ENCODE assay signal across 9 mouse cellular contexts in genomic region chr11:117935616-117936015, GRCm38 (mm10). TPM values are rescaled to one million over a fixed set of nuclear protein-coding genes. Genes with fewer than 3 reads are reported as not detected.
DNase-seq lines count a peak whose midpoint lies in the region; ATAC-seq and TF ChIP-seq lines count a peak whose summit lies in the region.
"Had no signal": no experiment of that assay in that cellular context is flagged by ENCODE, and none has a peak within 500 bp of the region (broad histone marks: within the 10 kb centered on the region; RNA-seq: fewer than 3 reads in every experiment).

No protein-coding gene starts in this region.

- H3K4me2 ChIP-seq in hindbrain, postnatal 0 days (ENCODE audit: low read depth, low read length) = no peak overlapping the region

- TF ChIP-seq POLR2A in heart, adult 2 months (IDR thresholded peaks at IDR 0.05; ENCODE audit: insufficient read depth, low read depth, low read length) = no peak
- TF ChIP-seq POLR2A in small intestine, adult 2 months (IDR thresholded peaks at IDR 0.05; ENCODE audit: low read depth, low read length) = no peak

- no peak overlapping the region for H3K4me3 ChIP-seq in hindbrain, embryonic 10.5 days
- H3K4me3 ChIP-seq in hindbrain, postnatal 0 days (ENCODE audit: low read length) = no peak overlapping the region
- no peak overlapping the region for H3K4me3 ChIP-seq in heart, adult 2 months
- H3K4me3 ChIP-seq in small intestine, adult 2 months (ENCODE audit: low read depth, low read length) = no peak overlapping the region
- no peak overlapping the region for H3K4me3 ChIP-seq in layer of hippocampus, adult 2 months
- H3K4me3 ChIP-seq: erythroblast, embryonic 14.5 days had no signal

- no peaks in the 10 kb centered on the region for H3K9me3 ChIP-seq in hindbrain, embryonic 10.5 days
- H3K9me3 ChIP-seq in hindbrain, postnatal 0 days (ENCODE audit: low read length) = no peaks in the 10 kb centered on the region

- H3K36me3 ChIP-seq in hindbrain, embryonic 10.5 days = no peaks in the 10 kb centered on the region
- H3K36me3 ChIP-seq in hindbrain, postnatal 0 days (ENCODE audit: insufficient read depth, low read length) = no peaks in the 10 kb centered on the region
- H3K36me3 ChIP-seq in heart, adult 2 months (ENCODE audit: control insufficient read depth, insufficient read depth, low read length) = no peaks in the 10 kb centered on the region
- no peaks in the 10 kb centered on the region for H3K36me3 ChIP-seq in small intestine, adult 2 months (ENCODE audit: control insufficient read depth, insufficient read depth, low read length)

- ATAC-seq in hindbrain, postnatal 0 days = no peak

- 0 out of 2 replicates have a peak, but pooled peaks have one; percentile 52 for TF ChIP-seq EP300 in heart, adult 2 months (IDR thresholded peaks at IDR 0.05; ENCODE audit: insufficient read depth, low read depth, low read length)

- peak overlapping the region; percentile 62; the same call in 1 of the 2 replicates for H3K27ac ChIP-seq in hindbrain, embryonic 10.5 days
- no peak overlapping the region for H3K27ac ChIP-seq in hindbrain, postnatal 0 days
- H3K27ac ChIP-seq in heart, adult 2 months = peak overlapping the region; percentile 39
- peak overlapping the region; percentile 66 for H3K27ac ChIP-seq in small intestine, adult 2 months (ENCODE audit: insufficient read depth, low read depth, low read length)
- no peak overlapping the region for H3K27ac ChIP-seq in layer of hippocampus, adult 2 months

- H3K4me1 ChIP-seq in hindbrain, embryonic 10.5 days (replicated peaks) = peaks cover 94% of the 10 kb centered on the region
- H3K4me1 ChIP-seq in hindbrain, postnatal 0 days (ENCODE audit: insufficient read depth, low read length) = peaks cover 25% of the 10 kb centered on the region
- H3K4me1 ChIP-seq in heart, adult 2 months (ENCODE audit: control insufficient read depth, insufficient read depth, low read length) = peaks cover 31% of the 10 kb centered on the region
- peaks cover 47% of the 10 kb centered on the region for H3K4me1 ChIP-seq in small intestine, adult 2 months (ENCODE audit: control insufficient read depth, insufficient read depth, insufficient read length, low read length)

- peaks cover 64% of the 10 kb centered on the region for H3K27me3 ChIP-seq in hindbrain, embryonic 10.5 days (ENCODE audit: insufficient read depth, poor library complexity, severe bottlenecking)
- H3K27me3 ChIP-seq in hindbrain, postnatal 0 days (ENCODE audit: insufficient read depth, low read length) = no peaks in the 10 kb centered on the region
- no peaks in the 10 kb centered on the region for H3K27me3 ChIP-seq in heart, adult 2 months (ENCODE audit: control insufficient read depth, insufficient read depth, low read length)
- 0 out of 2 replicates have a peak, but pooled peaks cover 2% of the 10 kb centered on the region for H3K27me3 ChIP-seq in small intestine, adult 2 months (ENCODE audit: control insufficient read depth, insufficient read depth, low read length)

- H3K9ac ChIP-seq in hindbrain, postnatal 0 days (replicated peaks; ENCODE audit: low read length) = no peak overlapping the region
- peak overlapping the region; percentile 13 for H3K9ac ChIP-seq in heart, adult 2 months (ENCODE audit: low read depth, low read length)

- 65% methylated on average over 9 of the region's 9 CpGs for WGBS in hindbrain, embryonic 10.5 days
- 49% methylated on average over 9 of the region's 9 CpGs for WGBS in hindbrain, postnatal 0 days
- 39% methylated on average over 9 of the region's 9 CpGs for WGBS in heart, adult 2 months
- 41% methylated on average over 9 of the region's 9 CpGs for WGBS in small intestine, adult 2 months

- intact Hi-C loops in heart, adult 2 months (cut with DNase I) = loop anchor here (1.0 kb wide), 1 partner anchor 35 kb away; the partner anchor contains the start of gene Socs3

- no peak for TF ChIP-seq CTCF in hindbrain, postnatal 0 days (IDR thresholded peaks at IDR 0.05; ENCODE audit: low read depth)
- TF ChIP-seq CTCF in heart, adult 2 months (IDR thresholded peaks at IDR 0.05) = no peak
- TF ChIP-seq CTCF in small intestine, adult 2 months (IDR thresholded peaks at IDR 0.05; ENCODE audit: extremely low read depth, insufficient read length, insufficient replicate concordance, low read depth, low read length) = no peak
- TF ChIP-seq CTCF in layer of hippocampus, adult 2 months (conservative IDR thresholded peaks at IDR 0.05) = no peak

- H3K79me2 ChIP-seq in heart, adult 2 months (replicated peaks; ENCODE audit: control insufficient read depth, insufficient read depth, low read length) = no peaks in the 10 kb centered on the region

- DNase-seq in hindbrain, embryonic 10.5 days (ENCODE audit: low spot score) = no peak
- no peak for DNase-seq in hindbrain, postnatal 0 days (ENCODE audit: low spot score)
- peak; percentile 78 to 84 for DNase-seq in heart, adult 2 months
- peak; percentile 74 for DNase-seq in kidney, postnatal 14 days
- no peak for DNase-seq in layer of hippocampus, adult 2 months (ENCODE audit: low spot score in 2 of 2)
- no peak for DNase-seq in embryo, embryonic 11 days
- no peak for DNase-seq in retina, postnatal 1 day

RNA-seq across cellular contexts. Expression of gene Socs3, which starts 34.2 kb away (rescaled TPM):
- 12.5 and 14.2 TPM in 2 replicates for polyA plus RNA-seq in hindbrain, embryonic 10.5 days (2016; fragmentation: Nextera tagmentation; extraction: Ambion mirVana)
- total RNA-seq in hindbrain, postnatal 0 days (2014; rRNA removed) = 12.3 and 12.4 TPM in 2 replicates
- polyA plus RNA-seq in hindbrain, postnatal 0 days (2015; fragmentation: Nextera tagmentation; extraction: Ambion mirVana) = 6.0 and 7.0 TPM in 2 replicates
- total RNA-seq in heart, adult 2 months (2021) = 1 to 10 TPM; 2.8 to 4.5 TPM
- 3.7 and 4.4 TPM in 2 replicates for polyA plus RNA-seq in heart, adult 2 months (2012; rRNA removed)
- polyA plus RNA-seq in small intestine, adult 2 months (2012; rRNA removed) = 27.2 and 47.2 TPM in 2 replicates
- total RNA-seq in layer of hippocampus, adult 2 months (2021) = 1 to 10 TPM in 1 of 2 experiments, under 1 TPM in 1; 0.92 to 1.3 TPM

RNA-seq across cellular contexts. Expression of gene Pgs1, which starts 50.5 kb away (rescaled TPM):
- 46.2 and 51.9 TPM in 2 replicates for polyA plus RNA-seq in hindbrain, embryonic 10.5 days (2016; fragmentation: Nextera tagmentation; extraction: Ambion mirVana)
- 72.7 and 85.0 TPM in 2 replicates for total RNA-seq in hindbrain, postnatal 0 days (2014; rRNA removed)
- 57.2 and 58.3 TPM in 2 replicates for polyA plus RNA-seq in hindbrain, postnatal 0 days (2015; fragmentation: Nextera tagmentation; extraction: Ambion mirVana)
- total RNA-seq in heart, adult 2 months (2021) = 10 to 100 TPM; 17.9 to 18.1 TPM
- 21.8 and 26.5 TPM in 2 replicates for polyA plus RNA-seq in heart, adult 2 months (2012; rRNA removed)
- 19.8 and 35.0 TPM in 2 replicates for polyA plus RNA-seq in small intestine, adult 2 months (2012; rRNA removed)
- total RNA-seq in layer of hippocampus, adult 2 months (2021) = 10 to 100 TPM; 76.2 to 81.3 TPM

Comparison
In these comparisons a context has a peak if more than half of its experiments do, and no peak if none do; other contexts are left out.
1. H3K27ac ChIP-seq: peak in hindbrain, embryonic 10.5 days (single experiment), heart, adult 2 months (single experiment) and small intestine, adult 2 months (single experiment); none in hindbrain, postnatal 0 days (single experiment) and layer of hippocampus, adult 2 months (single experiment).
2. DNase-seq: peak in heart, adult 2 months (2 of 2) and kidney, postnatal 14 days (single experiment); none in hindbrain, embryonic 10.5 days (single experiment), hindbrain, postnatal 0 days (single experiment), layer of hippocampus, adult 2 months (0 of 2), embryo, embryonic 11 days (single experiment) and retina, postnatal 1 day (single experiment).